Mouse (Mus musculus) G1E (cell line): ENCODE data around the gene Dnajc3. TPM values are rescaled to one million over a fixed set of nuclear protein-coding genes. Genes with fewer than 3 reads are reported as not detected.

Experiments used
- ATAC-seq: 2 replicates; pipeline ENCODE4 v1.8.0; 2016; ENCODE audit warnings: mild to moderate bottlenecking; ENCODE audit not compliant: insufficient number of reproducible peaks, poor library complexity, low FRiP score, severe bottlenecking; ENCODE audit errors: extremely low read depth
- DNase-seq: peaks from one replicate; pipeline ENCODE4 v3.0.0; 2012; ENCODE audit warnings: low spot score
- H3K27me3 ChIP-seq: 2 replicates; pipeline ENCODE4 v1.6.1; 2012; ENCODE audit warnings: mild to moderate bottlenecking, low read length, inconsistent platforms; ENCODE audit not compliant: insufficient read depth
- H3K36me3 ChIP-seq: replicated peaks from 2 replicates; pipeline ENCODE3; 2012; ENCODE audit warnings: mild to moderate bottlenecking, inconsistent platforms
- H3K4me1 ChIP-seq: 2 replicates; pipeline ENCODE4 v1.6.1; 2012; ENCODE audit warnings: low read depth, low read length, inconsistent platforms, mixed read lengths; ENCODE audit not compliant: insufficient read depth
- H3K4me3 ChIP-seq: 2 replicates; pipeline ENCODE4 v1.5.1; 2012; ENCODE audit warnings: low read depth, mild to moderate bottlenecking, inconsistent platforms, low read length, moderate library complexity, mixed read lengths
- H3K9me3 ChIP-seq: replicated peaks from 2 replicates; pipeline ENCODE4 v1.6.1; 2012; ENCODE audit warnings: inconsistent platforms
- CTCF ChIP-seq: IDR thresholded peaks from 2 replicates; pipeline ENCODE4 v1.5.1; 2012; ENCODE audit warnings: low read depth, low read length, inconsistent platforms, mixed read lengths
- GATA1 ChIP-seq: IDR thresholded peaks from 2 replicates; pipeline ENCODE4 v1.6.1; 2012; ENCODE audit warnings: borderline replicate concordance, low read length, inconsistent platforms, mixed read lengths
- GATA2 ChIP-seq: IDR thresholded peaks from 2 replicates; pipeline ENCODE4 v1.6.1; 2012; ENCODE audit warnings: low read depth, low read length, inconsistent platforms, borderline replicate concordance
- POLR2AphosphoS5 ChIP-seq: IDR thresholded peaks from 2 replicates; pipeline ENCODE4 v1.6.1; 2012; ENCODE audit warnings: low read depth, low read length, inconsistent platforms; ENCODE audit not compliant: insufficient replicate concordance
- TAL1 ChIP-seq: conservative IDR thresholded peaks from 2 replicates; pipeline ENCODE4 v1.6.1; 2012; ENCODE audit warnings: low read depth, low read length, inconsistent platforms, mixed read lengths
- polyA plus RNA-seq: library from polyadenylated mRNA; stranded (reverse); fragments of >175 nt; gene quantifications from 2 replicates; pipeline ENCODE4 v1.2.3, GENCODE M21; 2012
- total RNA-seq, 2 experiments: library from RNA; stranded (forward) in 1 of 2; stranded (reverse) in 1 of 2; fragments of 200-1000 nt in 1 of 2; fragments of >200 nt in 1 of 2; fragmentation: Nextera tagmentation in 1 of 2; gene quantifications; 2 replicates each; pipeline ENCODE4 v1.2.3; 2014 to 2017

The Dnajc3 gene
- total and polyA plus RNA-seq, 3 experiments, result 3.9 to 54.6 (median 36.9) TPM

- no peaks in the 10 kb centered on the region for H3K36me3 ChIP-seq
- ATAC-seq, result no peak
- peaks cover 19% of the 10 kb centered on the region for H3K4me1 ChIP-seq
- H3K4me3 ChIP-seq, result no peak overlapping the region
- DNase-seq, result no peak
- no peaks in the 10 kb centered on the region for H3K9me3 ChIP-seq
- TF ChIP-seq POLR2AphosphoS5 (no peak), GATA2 (no peak), GATA1 (no peak), CTCF (no peak), TAL1 (no peak)
- peaks cover 28% of the 10 kb centered on the region for H3K27me3 ChIP-seq
Observed at GRCm38 (mm10) chr14:118929779-118930178, 8.0 kb upstream of the Dnajc3 start.

DNA sequence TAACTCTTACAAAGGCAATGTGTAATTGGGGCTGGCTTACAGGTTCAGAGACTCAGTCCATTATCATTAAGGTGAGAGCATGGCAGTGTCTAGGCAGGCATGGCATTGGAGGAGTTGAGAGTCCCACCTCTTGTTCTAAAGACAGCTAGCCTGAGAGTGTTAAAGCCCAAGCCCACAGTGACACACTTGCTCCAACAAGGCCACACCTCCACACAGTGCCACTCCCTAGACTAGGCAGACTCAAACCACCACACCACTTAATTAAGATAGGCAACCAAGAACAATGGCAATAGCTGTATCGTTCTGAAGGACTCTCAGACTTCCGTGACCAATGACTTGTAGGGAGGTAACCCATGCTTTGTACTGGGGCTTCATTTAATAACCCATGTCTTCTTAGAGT lies 7.0 kb upstream of the Dnajc3 start:
- H3K36me3 ChIP-seq, result no peaks in the 10 kb centered on the region
- DNase-seq, result no peak
- H3K4me1 ChIP-seq, result peaks cover 12% of the 10 kb centered on the region
- TF ChIP-seq GATA2, result no peak
- no peak for TF ChIP-seq GATA1
- no peak for TF ChIP-seq CTCF
- no peak for TF ChIP-seq POLR2AphosphoS5
- TF ChIP-seq TAL1, result no peak
- H3K9me3 ChIP-seq, result no peaks in the 10 kb centered on the region
- H3K27me3 ChIP-seq, result peaks cover 23% of the 10 kb centered on the region
- H3K4me3 ChIP-seq, result no peak overlapping the region
- ATAC-seq, result no peak

DNA sequence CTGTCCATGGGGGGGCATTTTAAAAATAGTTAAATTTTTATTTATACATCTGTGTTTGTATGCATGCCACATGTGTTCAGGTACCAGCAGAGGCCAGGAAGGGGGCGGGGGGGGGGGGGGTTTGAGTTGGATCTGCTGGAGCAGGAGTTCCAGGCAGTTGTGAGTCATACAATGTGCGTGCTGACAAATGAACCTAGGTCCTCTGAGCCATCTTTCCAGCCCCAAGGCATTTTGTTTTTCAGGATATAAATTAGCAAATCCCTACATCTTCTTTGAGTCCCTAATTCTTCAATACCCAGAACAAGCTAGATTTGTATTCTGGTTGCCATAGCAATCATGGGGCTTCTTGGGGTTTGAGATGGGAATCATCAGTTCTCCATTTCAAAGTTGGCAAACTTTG lies 6.6 kb upstream of the Dnajc3 start:
- no peak overlapping the region for H3K4me3 ChIP-seq
- H3K9me3 ChIP-seq, result no peaks in the 10 kb centered on the region
- peaks cover 19% of the 10 kb centered on the region for H3K27me3 ChIP-seq
- ATAC-seq, result no peak
- H3K36me3 ChIP-seq, result no peaks in the 10 kb centered on the region
- H3K4me1 ChIP-seq, result peaks cover 16% of the 10 kb centered on the region
- TF ChIP-seq CTCF (no peak), GATA2 (no peak), GATA1 (no peak), POLR2AphosphoS5 (no peak), TAL1 (no peak)
- no peak for DNase-seq

DNA sequence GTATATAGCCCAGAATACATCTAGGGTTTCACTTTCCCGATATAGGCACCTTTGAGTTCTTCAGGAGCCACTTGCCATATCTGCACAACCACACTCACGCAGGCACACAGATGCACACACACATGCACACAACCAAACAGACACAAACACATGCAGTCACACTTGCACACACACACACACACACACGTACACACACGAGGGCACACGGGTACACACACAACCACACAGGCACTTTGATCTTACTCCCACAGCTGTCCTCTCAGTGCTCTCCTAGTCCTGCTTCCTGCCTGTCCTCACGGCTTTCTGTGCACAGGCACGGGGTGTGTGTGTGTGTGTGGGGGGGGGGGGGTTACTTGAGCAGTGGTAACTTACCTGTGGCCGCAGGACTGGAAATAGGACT lies 4.8 kb upstream of the Dnajc3 start:
- TF ChIP-seq POLR2AphosphoS5 (no peak), GATA2 (no peak), CTCF (no peak), GATA1 (no peak), TAL1 (no peak)
- Histone ChIP-seq H3K27me3 (peaks cover 19% of the 10 kb centered on the region), H3K4me3 (no peak overlapping the region), H3K36me3 (no peaks in the 10 kb centered on the region), H3K4me1 (peaks cover 24% of the 10 kb centered on the region), H3K9me3 (no peaks in the 10 kb centered on the region)
- no peak for ATAC-seq
- DNase-seq, result no peak

GRCm38 (mm10) chr14:118934686-118935085 lies 3.1 kb upstream of the Dnajc3 start:
- H3K4me1 ChIP-seq, result peaks cover 34% of the 10 kb centered on the region
- no peak overlapping the region for H3K4me3 ChIP-seq
- peaks cover 14% of the 10 kb centered on the region for H3K27me3 ChIP-seq
- peaks cover 2% of the 10 kb centered on the region for H3K36me3 ChIP-seq
- no peaks in the 10 kb centered on the region for H3K9me3 ChIP-seq
- ATAC-seq (no peak), DNase-seq (no peak)
- no peak for TF ChIP-seq GATA1

DNA sequence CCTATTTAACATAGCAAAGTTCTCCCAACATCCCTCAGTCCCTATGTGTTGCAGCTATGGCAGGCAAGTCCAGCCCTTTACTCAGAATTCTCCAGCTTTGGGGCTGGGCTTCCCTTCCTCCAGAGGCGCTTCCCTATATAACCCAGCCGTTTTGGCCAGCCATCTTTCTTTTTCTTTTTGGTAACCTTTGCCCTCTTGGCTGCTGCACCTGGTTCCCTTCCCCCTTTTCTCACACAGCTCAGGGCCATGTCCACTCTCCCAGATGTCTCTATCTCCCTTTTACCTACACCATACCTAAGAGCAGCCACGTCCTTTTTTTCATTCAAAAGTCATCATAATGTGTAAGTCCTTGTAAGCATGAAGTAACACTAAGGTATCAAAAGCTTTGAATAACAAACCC lies 1.5 kb upstream of the Dnajc3 start:
- peaks cover 12% of the 10 kb centered on the region for H3K27me3 ChIP-seq
- DNase-seq (no peak), ATAC-seq (no peak)
- no peaks in the 10 kb centered on the region for H3K9me3 ChIP-seq
- TF ChIP-seq GATA2 (no peak), GATA1 (no peak), TAL1 (no peak), CTCF (no peak), POLR2AphosphoS5 (no peak)
- no peak overlapping the region for H3K4me3 ChIP-seq
- peaks cover 9% of the 10 kb centered on the region for H3K36me3 ChIP-seq
- peaks cover 42% of the 10 kb centered on the region for H3K4me1 ChIP-seq

GRCm38 (mm10) chr14:118936952-118937351 lies 824 bp upstream of the Dnajc3 start:
- Histone ChIP-seq H3K36me3 (peaks cover 12% of the 10 kb centered on the region), H3K9me3 (no peaks in the 10 kb centered on the region), H3K27me3 (peaks cover 12% of the 10 kb centered on the region), H3K4me1 (peaks cover 42% of the 10 kb centered on the region), H3K4me3 (peak overlapping the region; percentile 97)
- TF ChIP-seq TAL1 (no peak), GATA1 (no peak), POLR2AphosphoS5 (no peak), CTCF (no peak), GATA2 (no peak)
- peak; percentile 16 for DNase-seq
- ATAC-seq, result no peak
